Mouse (Mus musculus): ENCODE data around the gene Zfp709.
"Not testable (repeated sequence)": the region's sequence is repeated elsewhere in the genome, so short reads cannot be mapped to it uniquely, and the experiment has no call there.

Gene Zfp709

DNA sequence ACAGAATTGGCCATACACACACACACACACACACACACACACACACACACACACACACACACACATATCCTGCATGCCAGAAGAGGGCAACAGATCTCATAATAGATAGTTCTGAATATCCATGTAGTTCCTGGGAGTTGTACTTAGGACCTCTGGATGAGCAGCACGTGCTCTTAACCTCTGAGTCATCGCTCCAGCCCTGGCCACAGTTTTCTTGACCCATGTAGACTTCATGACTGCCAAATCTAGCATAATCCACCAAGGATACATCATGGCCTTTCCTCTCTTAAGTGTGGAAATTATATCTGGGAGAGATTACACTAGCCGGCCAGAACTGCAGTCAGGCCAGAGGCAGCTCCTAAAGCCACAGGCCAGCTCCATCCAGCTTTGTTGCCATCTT is 44.7 kb downstream of the Zfp709 start:
- DNase-seq, result no peak

DNA sequence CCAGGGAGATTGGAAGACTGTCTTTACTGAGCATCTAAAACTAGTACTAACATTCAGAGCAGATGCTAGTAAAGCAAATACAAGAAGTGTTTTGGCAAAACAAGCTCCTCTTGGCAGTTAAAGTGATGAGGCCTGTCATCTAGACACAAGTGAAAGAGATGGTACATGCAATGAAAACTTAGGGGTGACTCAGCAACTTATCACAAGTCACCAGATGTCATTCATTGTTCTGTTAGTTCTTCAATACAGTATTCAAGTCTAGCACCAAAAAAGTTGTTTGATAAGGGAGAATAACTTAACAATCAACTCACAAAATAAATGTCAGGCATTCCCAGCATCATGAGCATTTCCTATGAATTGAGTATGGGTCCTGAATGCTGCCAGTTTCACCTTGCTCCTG is 46.0 kb downstream of the Zfp709 start:
- no peak for DNase-seq

DNA sequence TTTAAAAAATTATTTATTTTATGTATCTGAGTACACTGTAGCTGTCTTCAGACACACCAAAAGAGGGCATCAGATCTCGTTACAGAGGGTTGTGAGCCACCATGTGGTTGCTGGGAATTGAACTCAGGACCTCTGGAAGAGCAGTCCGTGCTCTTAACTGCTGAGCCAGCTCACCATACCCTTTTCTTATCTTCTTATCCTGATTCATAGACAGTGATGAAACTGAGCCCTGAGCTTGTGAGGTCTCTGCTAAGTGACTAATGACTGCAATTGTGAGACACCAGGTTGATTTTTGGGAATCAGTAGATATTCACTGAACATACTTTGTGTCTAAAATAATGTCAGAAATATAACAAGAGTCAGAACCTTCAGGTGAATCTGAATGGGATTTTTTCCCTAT is 56.2 kb downstream of the Zfp709 start:
- DNase-seq, result not testable (repeated sequence)

DNA sequence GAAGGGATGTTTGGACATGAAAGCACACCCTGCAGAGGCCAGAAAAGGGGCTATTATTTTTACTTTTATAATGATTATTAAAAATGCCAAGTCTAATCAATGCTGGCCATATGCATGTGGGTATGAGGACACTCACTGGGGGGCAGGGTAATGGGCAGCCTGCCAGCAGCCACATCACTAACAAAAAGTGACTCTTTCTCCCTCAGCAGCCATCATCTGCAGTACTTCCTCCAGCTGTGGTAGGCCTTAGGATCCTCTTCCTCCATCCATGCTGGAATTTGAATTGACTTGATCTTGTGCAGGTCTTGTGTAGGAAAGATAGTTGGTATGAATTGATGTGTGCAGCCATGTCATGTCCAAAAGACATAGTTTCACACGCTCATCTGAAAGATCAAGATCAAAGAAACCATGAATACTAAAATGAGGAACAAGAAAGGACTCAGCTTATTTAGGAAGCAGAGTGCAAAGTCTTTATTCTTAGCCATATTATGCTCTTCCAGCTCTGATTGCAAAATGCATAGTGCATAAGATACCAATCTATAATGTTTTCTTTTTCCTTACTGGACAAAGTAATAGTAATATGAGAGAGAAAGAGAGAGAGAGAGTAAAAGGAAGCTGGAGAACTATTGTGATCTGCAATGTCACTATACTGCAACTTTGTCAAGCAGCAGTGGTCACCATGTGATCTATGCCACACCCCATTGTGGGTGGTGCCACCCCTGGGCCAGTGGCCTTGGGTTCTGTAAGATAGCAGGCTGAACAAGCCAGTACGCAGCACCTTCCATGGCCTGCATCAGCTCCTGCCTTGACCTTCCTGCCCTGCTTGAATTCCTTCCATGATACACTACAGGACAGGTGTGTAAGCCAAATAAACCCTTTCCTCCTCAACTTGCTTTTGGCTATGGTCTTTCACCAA is 58.7 kb downstream of the Zfp709 start:
- DNase-seq, result no peak

DNA sequence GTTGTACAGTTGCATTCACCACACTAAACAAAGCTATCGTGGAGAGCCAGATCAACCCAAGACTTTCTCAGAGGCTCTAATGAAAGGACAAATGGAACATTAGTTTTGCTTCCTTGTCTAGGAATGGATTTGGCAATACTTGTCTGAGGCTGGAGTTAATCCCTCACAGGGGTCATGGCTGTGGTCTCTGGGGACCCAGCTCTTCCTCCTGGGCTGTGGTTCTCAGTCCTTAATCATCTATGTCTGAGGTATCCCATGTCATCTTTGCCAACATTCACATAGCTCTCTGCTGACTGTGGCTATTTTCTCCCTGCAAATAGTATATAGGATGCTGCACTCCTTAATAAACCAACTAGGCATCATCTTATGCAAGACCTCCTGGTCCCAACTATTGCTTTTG is 60.0 kb downstream of the Zfp709 start:
- no peak for DNase-seq

All from kidney, postnatal 4 days (tissue).